Mouse (Mus musculus): ENCODE data around the gene Tmem54.

GRCm38 (mm10) chr4:129120520-129121445 lies 15.4 kb downstream of the Tmem54 start:
- TF ChIP-seq POLR2A (IDR thresholded peaks at IDR 0.05; ENCODE audit: extremely low read depth, insufficient read depth, low read length) (no peak), CTCF (IDR thresholded peaks at IDR 0.05; ENCODE audit: extremely low read depth, insufficient read depth, low read length) (no peak)

All from cortical plate, adult 2 months (tissue).